Mouse (Mus musculus): ENCODE data around the gene Syt9.

- TF ChIP-seq CTCF (IDR thresholded peaks at IDR 0.05; ENCODE audit: low read depth, low read length): no peak
- TF ChIP-seq GATA1 (IDR thresholded peaks at IDR 0.05; ENCODE audit: borderline replicate concordance, low read length): no peak
Observed at GRCm38 (mm10) chr7:107567261-107567671, 196.7 kb downstream of the Syt9 start, which contains the start of gene Olfml1.
